Mouse (Mus musculus): ENCODE data around the gene Aup1.

The Aup1 gene

DNA sequence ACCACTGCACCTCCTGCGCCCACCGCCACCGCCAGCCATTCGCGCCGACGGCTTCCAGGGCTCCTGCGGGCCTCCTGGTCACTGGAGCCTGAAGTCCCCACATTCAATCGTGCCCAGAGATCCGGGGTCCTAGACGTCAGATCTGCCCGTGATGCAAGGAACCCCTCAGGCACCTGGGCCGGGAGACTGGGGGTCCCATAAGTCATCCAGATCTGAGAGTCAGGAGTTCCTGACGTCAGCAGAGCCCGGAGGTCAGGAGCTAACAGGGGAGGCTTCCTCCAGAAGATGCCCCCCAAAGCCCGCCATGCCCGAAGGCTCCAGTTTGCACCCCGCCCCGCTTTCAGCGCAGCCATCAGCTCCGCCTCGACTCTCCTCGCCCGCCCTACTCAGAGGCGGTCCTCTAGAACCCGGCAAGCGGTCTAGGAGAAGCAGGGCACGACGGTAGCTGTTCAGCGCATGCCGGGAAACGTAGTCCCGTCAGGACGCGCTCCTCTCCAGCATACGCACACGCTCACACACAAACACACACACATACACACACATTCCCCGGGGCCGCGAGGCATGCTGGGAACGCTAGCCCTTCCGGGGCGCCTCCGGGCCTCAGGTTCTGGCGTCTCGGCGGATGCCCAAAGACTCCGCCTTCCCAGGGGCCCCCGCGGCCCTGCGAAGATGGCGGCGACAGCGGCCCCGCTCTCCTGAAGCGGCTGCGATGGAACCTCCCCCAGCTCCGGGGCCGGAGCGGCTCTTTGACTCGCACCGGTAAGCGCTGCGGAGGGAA is at the start of gene Aup1:
Gene Aup1 (plus strand): TSS at position 448 of the 778 bp plus-strand sequence.
- CTCF ChIA-PET = interaction anchor here (0.5 to 2.0 kb wide), 3 partner anchors 15 to 58 kb away, joined by 4 to 7 read pairs (median 6); no protein-coding TSS in a partner anchor

DNA sequence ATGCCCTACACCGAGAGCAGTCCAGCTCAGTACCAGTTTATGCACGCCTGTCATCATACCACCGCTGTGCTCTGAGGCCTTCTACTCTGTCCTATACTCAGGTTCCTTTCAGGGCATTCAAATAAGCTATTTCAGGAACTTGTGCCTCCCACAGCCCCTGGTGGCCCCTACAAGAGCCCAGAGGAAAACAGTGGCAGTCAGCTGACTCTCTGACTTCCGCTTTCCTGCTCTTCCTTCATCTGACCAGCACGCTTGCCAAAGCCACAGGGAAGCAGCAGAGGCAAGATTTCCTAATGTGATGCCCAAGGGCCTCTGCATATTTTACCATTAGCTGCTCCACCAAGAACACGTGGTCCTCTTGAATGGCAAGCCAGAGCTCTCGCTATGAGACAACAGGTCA is 49.4 kb upstream of the Aup1 start:
- CTCF ChIA-PET = interaction anchor here (0.6 kb wide), 1 partner anchor 104 kb away, joined by 14 read pairs; the partner anchor contains the start of gene Mrpl53

DNA sequence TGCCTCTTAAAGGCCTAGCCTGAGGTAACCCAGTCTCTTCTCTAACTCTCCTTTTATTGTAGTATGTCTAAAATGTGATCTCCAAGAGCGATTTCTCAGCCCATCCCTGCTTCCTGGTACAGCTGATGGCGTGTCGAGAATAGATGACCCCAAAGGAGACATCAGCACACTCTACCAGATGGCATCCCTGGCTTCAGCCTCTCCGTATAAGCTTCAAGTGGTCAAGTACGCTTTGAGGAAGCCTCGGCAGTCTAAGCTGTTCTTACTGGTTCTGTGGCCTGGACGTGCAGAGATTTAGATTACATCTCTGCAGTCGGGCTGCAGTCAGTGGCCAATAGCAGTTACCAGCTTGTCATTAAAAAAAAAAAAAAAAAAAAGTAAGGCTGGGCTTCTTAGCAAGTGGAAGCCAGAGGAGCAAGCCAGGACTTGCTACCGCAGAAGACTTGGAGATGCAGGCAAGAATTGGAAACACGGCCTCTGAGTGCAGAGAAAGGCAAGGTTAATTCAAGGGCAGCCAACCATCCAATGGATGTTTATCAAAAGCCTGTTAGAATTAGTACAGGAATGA is 48.8 kb upstream of the Aup1 start:
- CTCF ChIA-PET = interaction anchor here (0.6 to 0.7 kb wide), 3 partner anchors 103 to 912 kb away, joined by 9 to 14 read pairs (median 14); partner anchors contain the start of genes Mrpl53 and Rtkn

DNA sequence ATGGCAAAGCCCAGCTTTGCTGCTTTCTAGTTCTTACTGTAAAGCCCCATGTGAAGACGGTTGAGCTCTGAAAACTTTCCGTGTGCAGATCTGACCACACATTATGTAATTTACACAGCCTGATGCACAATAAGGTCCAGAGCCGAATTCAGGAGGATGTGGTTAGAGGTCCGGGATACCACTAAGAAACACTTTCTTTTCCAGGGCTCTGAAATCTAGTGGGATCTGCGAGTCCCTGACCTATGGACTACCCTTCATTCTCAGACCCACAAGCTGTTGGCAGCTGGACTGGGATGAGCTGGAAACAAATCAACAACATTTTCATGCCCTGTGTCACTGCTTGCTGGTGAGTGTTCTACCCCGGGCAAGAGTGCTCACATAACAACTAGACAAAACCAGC is 48.2 kb upstream of the Aup1 start:
- CTCF ChIA-PET = interaction anchor here (0.7 kb wide), 1 partner anchor 129 kb away, joined by 14 read pairs; the partner anchor contains the start of gene Rtkn

DNA sequence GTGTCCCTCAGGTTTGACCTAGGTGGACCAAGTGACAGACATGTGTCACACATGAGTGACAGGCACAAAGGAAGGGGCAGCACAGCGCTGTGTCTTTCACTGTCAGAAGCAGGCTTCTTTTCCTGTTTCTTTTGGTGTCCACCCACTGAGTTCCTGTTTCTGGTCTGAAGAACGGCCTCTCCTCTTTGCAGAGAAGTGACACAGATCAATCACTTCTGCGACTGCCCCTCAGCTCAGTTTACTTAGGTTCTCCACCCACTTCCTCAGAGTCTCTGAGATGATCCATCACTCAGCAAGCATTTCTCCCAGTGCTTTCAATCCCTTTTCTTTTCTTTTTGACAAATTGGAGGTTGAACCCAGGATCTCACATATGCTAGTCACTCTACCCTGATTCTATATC is 45.7 kb upstream of the Aup1 start:
- CTCF ChIA-PET = no interaction called here

DNA sequence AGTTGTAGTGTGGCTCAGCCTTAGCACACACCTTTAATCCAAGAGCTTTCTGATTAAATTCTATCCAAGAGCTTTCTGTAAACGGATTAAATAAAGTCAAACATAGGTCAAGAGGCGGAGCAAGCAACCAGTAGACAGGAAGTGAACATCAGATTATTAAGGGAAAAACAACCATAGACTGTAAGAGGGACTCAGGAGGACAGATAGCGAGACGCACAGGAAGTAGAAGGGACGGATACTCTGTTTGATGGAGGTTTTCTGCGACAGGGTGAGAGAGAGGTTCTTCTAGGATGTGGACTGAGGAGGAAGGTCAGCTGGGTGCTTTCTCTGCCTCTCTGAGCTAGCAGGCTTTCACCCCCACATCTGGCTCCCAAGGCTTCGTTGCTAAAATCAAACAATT is 44.3 kb upstream of the Aup1 start:
- CTCF ChIA-PET = interaction anchor here (1.2 kb wide), 1 partner anchor 12 kb away, joined by 3 read pairs; no protein-coding TSS in a partner anchor

DNA sequence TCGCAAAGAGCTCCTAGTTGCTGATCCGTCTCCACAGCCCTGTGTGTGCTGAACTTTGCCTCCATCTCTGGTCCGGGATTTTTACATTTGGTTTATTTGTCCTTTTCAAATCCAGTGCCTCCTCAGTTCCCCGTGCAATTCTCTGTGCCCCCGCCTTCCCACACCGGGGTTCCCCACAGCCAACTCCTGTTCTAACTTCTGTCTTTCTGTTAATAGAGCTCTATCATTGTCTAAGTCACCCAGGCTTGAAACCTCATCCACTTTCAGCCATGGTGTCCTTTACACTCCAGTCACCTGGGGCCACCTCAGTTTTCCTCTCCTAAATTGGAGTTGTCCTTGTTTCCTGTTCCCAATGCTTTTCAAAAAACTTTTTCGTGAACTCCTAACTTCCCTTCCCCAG is 43.1 kb upstream of the Aup1 start:
- CTCF ChIA-PET = no interaction called here

DNA sequence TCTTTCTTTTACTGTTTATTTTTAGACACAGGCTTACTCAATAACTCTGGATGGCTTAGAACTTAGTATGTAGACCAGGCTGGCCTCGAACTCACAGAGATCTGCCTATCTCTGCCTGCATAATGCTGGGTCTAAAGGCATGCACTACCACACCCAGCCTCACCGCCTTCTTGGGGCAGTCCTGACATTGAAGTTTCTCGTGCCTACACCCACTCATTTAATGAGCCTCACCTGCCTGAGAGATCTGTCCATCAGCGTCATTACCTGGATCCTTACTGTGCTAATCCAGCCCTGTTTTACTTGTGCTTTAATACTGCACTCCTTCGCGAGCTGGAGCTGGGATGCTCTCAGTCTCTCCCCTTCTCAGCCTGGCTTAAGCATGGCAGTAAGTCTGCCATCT is 42.6 kb upstream of the Aup1 start:
- CTCF ChIA-PET = no interaction called here

DNA sequence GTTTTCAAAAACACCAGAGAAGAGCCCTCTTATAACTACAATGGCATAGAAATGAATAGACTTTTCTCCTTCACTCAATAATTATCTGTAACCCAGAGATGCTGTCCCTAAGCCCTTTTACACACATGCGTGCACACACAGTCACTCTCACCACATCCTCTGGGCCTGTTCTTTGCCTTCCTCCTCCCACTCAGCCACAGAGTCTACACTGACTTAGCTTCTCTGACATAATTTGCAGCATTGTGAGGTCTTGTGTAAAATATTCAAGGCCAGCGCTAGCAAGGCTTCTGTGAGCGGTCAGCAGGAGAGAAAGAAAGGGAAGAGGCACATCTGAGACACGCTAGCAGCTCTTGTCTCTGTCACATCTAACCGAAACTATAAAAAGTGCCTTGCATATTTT is 40.9 kb upstream of the Aup1 start:
- CTCF ChIA-PET = interaction anchor here (1.3 kb wide), 1 partner anchor 17 kb away, joined by 4 read pairs; no protein-coding TSS in a partner anchor

DNA sequence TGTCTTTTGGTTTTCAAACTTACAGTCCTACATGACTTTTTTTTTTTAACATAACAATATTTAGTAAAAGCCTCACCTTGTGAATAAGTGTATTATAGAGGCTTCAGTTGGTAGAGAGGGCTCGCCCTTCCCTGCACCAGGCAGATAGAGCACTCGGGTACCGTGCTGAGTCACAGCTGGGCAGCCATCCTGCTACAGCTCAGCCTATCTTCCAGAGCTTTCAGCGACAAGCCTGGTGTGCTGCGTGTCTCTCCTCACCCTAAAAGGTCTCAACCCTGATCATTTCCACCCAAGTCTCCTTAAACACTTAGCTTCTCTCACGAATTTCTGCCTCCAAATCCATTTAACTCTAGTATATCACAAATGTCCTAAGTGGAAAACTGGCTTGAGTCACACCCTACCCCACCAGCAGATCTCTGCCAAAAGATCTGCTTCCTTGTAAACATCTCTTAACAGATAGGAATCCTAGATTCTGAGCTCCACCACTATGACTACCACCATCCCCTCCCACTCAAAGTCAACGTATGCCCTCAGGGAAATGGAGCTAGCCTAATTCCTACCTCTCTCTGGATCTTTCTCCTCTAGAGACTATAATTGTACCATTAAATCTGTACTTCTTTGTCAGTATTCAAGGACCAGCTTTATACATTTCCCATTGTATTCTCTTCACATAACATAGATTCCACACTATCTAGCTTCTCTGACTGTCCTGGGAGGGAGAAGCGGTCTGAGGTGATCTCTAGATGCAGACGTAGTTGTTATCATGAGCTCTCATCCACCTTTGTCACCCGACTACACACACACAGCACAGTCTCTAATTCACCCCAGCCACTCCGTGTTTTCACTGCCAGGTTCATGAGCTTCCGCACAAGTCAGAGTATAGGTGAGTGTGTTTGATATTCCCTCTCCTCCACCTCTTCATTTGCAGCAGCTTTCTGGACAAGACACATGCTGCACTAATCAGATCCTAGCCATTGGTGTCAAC is 39.5 kb upstream of the Aup1 start:
- CTCF ChIA-PET = interaction anchor here (0.7 to 1.3 kb wide), 3 partner anchors 18 to 110 kb away, joined by 3 to 7 read pairs (median 4); no protein-coding TSS in a partner anchor

DNA sequence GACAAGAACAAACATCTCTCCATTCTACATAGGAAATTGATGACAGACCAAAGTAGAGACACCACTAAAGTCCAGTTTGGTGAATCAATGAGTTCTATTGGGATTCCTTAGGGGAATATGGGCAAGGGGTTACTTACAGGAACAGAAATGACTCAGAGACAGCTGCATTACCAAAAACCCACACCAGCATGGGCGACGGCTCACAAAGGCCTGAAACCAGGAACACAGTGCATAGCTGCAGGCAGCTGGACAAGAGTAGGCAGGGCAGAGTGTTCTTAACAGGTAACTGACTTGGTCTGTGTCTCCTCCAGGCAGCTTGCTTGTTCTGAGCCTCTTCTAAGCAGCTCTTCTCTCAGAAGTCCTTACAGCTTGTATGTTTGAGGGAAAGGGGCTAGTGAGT is 38.6 kb upstream of the Aup1 start:
- CTCF ChIA-PET = no interaction called here

DNA sequence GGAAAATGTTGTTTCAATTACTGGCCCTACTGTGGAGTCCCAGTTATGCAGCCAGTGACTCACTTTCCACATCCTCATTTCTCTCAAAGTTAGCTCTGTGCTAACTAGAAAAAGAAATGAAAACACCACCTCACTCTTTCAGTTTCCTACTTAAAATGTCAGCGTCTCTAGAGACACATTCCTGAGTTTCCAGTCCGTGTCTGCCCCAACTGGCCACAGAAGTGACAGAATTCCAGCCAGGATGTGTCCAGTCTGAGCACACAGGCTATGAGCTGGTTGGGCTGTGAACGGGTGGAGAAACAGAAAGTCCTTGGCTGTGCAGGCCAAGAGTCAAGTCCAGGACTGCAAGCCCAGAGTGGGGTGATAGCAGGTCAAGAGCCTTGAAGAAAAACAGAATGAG is 37.1 kb upstream of the Aup1 start:
- CTCF ChIA-PET = interaction anchor here (0.7 kb wide), 1 partner anchor 20 kb away, joined by 3 read pairs; no protein-coding TSS in a partner anchor

DNA sequence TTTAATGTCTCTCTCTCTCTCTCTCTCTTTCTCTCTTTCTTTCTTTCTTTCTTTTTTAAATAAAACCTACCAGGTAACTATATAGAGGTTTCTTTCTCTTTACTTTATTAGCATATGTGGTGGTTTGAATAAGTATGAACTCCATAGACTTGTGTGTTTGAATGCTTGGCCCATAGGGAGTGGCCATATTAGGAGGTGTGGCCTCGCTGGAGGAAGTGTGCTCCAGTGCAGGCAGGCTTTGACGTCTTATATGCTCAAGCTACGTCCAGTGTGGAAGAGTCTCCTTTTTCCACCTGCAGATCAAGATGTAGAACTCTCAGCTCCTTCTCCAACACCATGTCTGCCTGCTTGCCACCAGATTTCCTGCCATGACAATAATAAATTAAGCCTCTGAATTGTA is 35.3 kb upstream of the Aup1 start:
- CTCF ChIA-PET = no interaction called here

DNA sequence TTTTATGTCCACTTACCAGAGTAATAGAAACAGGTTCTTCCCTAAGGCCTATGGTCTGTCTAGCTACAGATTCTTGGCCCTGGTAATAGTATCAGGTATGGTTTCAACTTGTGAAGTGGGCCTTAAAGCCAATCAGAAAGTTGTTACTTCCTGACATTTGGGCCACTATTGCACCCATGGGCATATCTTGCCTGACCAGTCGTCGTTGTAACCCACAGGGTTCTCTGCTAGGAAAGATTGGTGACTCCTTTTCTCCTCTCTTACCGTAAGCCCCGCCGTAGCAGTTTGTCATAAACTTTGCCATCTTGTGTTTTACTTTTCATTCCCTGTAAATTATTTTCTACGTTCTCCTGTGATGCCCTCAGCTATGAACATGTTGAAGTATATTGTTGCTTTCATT is 34.2 kb upstream of the Aup1 start:
- CTCF ChIA-PET = no interaction called here

DNA sequence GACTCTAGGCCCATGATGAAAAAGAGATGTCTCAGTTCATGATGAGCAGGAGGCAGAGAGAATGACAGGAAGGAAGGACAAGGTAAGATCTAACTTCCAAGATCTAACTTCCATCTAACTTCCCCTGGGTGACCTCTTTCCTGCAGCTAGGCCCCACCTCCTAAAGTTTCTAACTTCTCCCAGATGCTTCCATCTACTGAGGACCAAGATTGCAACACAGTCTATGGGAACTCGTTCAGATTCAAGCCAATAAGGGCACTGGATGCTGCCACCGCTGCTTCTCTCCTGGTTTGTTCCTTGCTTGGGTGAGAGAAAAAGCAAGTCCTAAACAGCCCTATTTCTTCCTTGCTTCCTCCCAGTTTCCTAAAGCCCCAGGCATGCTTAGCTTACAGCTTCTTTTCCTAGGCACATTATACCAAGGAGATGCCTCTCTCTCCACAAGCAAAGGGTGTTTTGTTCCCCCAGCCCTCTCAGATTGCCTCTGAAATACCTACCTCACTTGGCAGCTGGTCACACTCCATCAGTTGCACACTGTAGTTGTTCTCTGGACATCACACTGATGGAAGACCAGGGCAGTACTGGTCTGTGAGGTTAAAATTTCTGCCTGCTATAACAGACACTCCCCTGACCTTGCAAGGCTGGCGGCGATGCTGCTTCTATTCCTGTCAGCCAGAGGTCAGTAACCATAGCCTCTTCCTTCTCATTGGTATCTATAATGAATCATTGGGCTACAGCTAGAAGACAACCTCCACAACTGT is 33.3 kb upstream of the Aup1 start:
- CTCF ChIA-PET = interaction anchor here (1.0 kb wide), 1 partner anchor 82 kb away, joined by 3 read pairs; no protein-coding TSS in a partner anchor

DNA sequence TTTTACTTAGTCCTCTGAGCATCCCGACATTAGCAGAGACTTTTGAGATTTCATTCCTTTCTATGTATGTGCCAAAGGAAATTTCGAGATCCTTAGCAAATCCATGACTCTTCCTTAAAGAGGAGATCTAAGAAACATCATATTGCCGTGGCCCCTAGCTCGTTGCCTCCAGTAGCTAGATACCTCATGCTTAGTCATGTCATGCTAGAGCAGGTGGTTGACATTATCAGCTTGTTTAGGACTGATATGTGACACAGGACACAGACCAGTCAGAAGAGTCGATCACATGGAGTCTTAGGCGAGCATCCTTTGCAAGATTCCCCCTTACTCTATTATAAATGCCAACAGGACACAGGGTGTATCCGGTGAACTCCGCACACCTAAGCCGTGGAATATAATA is 31.3 kb upstream of the Aup1 start:
- CTCF ChIA-PET = interaction anchor here (1.0 kb wide), 1 partner anchor 13 kb away, joined by 3 read pairs; no protein-coding TSS in a partner anchor

DNA sequence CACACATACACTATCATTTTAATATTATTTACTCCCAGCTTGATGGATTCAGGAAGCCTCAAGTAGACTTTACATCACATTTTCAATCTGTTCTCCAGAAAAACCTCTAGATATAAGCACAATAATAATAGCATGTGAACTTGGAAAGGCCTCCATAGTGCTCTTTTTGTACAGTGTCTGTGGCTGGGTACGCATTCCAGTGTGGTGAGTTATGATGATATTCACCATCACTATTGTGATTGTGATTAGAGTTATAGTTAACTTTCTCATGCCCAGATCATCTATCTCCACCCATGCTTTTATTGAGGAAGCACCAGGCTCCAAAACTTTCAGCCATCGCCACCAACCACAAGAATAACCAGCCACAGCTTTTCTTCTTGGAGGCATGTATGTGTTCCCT is 30.5 kb upstream of the Aup1 start:
- CTCF ChIA-PET = no interaction called here

DNA sequence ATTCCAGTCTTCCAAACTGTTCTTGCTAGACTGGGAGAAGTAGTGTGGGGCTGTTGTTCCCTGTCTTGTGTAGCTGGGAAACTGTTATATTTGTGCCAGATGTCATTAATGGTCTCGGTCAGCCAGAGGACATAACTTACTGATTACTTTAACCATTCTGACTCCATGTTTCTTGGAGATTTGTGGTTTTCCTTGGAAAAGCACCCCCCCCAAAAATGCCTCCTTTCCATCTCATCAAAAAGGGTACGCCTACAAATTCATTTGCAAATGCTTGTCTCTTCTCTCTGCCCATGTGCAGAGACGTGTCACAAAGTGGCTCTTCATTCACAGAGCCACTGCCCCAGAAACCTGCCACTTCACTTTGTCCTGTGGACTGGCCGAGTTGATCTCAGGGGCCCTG is 29.9 kb upstream of the Aup1 start:
- CTCF ChIA-PET = no interaction called here

DNA sequence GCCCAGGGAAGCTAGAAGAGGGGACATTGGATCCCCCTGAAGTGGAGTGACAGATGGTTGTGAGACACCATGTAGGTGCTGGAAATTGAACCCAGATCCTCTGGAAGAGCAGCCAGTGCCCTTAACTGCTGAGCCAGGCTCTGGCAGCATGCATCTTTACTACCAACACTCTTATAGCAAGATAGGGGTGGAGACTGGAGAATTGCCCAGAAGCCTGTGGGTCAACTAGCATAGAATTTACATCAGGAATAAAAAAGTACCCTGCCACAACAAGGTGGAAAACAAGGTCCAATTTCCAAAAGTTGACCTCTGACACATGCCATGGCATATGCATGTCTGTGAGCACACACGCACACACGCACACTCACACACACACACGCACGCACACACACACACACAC is 29.1 kb upstream of the Aup1 start:
- CTCF ChIA-PET = no interaction called here

DNA sequence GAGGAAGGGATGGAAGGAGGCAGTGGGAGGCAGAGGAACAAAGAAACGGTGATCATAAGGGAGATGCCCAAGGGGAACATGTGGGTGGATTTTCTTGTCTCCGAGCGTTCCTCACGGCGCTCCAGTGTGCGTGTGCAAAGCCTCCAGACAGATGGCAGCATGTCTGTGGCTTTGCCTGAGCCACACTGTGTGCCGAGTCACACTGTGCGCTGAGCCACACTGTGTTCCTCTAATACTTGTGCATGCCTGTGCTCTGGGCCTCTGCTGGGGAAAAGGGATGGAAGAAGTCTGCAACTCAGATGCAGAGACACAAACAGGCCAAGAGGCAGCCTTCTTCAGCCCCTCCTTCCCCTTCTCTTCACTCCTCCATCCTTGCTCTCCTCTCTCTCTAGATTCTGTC is 27.0 kb upstream of the Aup1 start:
- CTCF ChIA-PET = no interaction called here

DNA sequence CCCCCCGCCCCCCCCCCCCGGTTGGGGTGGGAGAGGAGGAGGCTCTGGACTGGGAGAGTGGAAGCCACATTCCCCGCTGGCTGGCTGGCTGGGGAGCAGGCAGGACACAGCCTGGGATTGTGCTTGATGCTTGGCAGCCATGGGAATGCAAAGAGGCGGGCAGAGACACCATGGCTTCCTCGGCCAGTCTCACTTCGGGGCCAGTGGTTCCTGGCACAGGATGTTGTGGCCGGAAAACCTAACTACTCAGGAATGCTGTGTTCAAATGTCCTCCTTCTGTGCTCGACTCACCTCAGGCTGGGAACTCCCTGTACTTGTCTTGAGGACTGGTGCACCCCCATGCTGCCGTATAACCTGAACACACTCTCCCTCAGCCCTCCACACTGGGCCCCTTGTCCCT is 26.6 kb upstream of the Aup1 start:
- CTCF ChIA-PET = no interaction called here

Data from spleen, embryonic (tissue).